Mouse (Mus musculus): ENCODE results near the gene Rab36. TPM values are rescaled to one million over a fixed set of nuclear protein-coding genes. Genes with fewer than 3 reads are reported as not detected.
"Not testable (repeated sequence)": the region's sequence is repeated elsewhere in the genome, so short reads cannot be mapped to it uniquely, and the experiment has no call there.

Gene Rab36
- total RNA-seq (2021): under 1 TPM; 0.46 to 0.54 TPM
- long read RNA-seq, experiment 1, partial matches to known transcripts: 0 of 1 reads
- long read RNA-seq, experiment 1, other reads (novel, unspliced or antisense): 1 of 1 reads
- long read RNA-seq, experiment 2, partial matches to known transcripts: 0 of 1 reads
- long read RNA-seq, experiment 2, other reads (novel, unspliced or antisense): 1 of 1 reads

DNA sequence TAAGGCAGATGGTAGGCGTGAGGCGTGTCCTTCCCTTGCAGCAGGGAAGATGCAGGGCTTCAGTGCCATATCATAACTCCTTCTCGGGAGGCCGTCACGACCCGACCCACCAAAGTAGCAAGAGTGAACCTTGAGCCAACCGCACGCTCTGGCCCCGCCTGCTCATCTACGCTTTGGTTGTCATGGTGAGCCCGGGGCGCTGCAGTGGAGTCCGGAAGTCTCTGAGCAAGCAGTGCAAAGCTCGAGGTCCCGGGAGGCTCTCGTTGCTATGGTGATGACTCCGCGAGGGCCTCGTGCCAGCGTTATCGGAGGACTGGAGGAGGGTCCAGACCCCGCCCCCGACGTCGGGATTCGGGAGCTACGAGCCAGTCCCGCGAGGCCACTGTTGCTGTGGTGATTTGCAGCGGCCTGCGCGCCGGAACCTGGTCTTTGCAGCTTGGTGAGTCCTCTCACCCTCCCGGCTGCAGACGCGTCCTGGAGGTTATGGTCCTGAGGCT lies at the start of gene Rab36:
Gene Rab36 (plus strand): TSS at position 176 of the 497 bp plus-strand sequence.
- peak; percentile 88 for DNase-seq

DNA sequence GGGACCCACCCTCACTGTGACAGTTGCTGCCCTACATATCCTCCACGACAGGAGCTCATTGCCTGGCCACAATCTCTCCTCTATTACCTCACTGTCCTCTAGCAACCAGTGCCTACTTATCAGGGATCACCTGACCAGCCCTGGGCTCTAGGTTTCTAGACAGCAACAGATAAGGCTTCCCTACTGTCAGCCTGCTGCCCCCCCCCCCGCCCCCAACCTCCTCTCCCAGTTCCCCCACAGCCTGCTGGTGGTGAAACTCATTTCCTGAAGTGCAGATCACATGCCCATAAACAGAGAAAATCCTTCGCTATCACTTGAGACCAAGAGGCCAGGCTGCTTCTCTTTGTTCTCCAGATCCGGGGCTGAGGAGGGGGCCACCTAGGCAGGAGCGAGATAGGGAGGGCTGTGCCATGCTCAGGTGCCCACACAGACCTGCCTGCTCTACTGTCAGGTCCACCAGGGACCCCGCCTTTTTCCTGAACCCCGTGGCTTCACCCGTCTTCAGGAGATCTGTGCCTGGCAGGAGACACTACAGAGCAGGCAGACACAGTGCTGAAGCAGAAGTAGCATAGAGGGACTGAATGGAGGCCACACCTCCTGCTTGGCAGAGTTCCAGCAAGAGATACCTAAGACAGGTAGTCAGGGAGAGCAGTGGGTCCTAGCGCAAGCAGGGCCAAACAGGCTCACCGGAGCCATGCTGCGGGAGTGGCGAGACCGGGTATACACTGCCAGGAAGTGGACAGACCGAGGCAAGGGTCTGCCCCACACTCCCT lies 49.0 kb upstream of the Rab36 start:
- DNase-seq: no peak

DNA sequence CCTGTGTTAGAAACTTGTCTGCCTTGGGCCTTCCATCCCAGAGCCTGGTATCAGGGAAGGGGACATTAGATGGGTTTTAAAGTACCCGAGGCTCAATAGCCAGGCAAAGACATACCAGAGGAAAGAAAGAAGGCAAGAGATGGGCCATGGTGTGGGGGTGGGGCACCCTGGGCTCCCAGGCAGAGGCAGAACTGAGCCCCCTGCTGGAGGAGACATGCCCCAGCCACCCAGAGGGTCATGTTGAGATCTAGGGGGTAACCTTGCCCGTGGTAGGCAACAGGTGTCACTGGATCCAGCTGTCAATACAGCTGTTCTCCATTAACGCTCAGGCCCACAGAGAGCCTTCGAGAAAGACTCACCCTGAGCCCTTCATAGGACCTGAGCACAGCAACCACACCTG lies 47.0 kb upstream of the Rab36 start:
- no peak for DNase-seq

DNA sequence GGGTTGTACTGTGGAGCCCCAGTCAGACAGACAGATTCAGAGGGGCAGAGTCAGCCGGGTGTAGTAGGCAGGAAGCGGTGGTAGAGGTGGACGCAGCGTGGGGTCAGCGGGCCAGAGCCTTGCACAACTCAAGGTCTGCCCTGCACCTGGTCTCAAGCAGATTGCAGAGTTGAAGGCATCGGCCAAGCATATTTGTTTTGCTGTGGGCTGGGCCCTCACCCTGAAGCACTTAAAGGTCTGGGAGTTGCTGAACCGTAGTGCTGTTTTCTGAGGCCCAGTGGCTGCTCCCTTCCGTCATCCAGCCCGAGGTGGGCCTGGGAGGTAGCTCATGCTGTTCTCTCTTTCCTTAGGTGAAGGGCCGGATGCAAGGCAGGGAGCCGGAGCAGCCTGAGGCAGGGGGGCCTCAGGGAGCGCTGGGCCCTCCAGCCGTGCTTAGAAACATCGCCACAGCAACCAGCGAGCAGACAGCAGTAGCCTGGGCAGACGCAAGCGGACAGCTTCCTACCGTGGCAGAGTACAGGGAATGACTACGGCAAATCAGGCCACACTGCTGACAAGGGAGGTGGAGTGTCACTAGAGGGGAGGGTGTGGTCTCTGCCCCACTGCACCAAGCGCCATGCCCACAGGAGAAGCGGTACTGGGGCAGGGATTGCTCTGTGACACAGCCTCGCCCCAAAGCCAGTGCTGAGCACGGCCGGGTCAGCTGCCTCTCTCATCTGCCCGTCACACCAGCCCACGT lies 46.1 kb upstream of the Rab36 start:
- DNase-seq: no peak

DNA sequence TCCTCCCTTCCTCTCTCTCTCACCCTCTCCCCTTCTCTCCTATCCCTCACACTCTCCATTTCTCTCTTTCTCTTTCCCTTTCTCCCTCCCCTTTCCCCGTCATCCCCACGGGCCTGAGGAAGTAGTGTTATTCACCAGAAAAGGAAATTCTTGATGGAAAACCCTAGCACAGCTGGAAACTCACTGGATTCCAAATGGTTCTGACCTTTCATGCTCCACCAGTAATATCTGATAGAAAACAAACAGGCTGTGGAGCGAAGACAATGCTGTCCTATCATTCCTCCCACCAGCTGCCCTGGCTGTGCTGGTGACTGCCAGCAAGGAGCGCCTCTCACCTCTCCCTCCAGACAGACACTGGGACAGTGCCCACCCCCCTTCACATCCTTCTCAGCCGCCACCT lies 42.0 kb upstream of the Rab36 start:
- DNase-seq: no peak

DNA sequence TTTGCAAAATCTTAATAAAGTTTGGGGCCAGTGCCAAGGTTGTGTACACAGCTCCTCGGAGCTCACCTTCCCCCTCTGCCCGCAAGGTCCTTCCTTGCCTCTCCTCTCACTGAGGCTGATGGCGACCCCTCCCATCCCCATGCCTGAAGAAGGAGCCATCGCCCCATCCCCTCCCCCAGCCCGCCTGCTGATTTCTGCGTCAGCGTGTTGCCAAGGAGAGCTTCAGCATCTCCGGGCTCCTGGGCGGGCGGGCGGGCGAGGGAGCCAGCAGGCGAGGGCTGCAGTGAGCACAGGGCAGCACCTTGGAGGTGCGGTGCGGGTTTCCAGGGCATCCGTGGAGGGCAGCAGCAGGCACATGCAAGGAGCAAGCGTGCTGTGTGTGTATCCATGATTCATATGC lies 41.5 kb upstream of the Rab36 start:
- DNase-seq: no peak

DNA sequence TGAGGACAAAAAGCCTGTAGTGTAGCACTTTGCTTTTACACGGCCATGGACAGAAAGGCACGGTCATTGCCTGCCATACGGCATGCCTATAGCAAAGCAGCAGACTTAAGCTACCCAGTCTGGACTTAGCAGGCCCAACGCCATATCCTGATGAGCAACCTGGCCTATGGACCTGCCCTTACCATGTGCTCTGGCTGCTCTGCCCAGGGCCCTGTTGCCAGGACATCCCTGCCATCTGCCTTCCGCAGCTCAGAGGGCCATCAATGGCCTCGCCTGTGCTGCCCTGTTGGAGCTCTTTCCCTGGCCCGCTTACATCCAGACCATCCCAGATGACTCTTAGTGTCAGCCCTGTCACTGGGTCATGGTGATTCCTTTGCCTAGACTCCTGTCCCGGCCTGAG lies 35.5 kb upstream of the Rab36 start:
- no peak for DNase-seq

DNA sequence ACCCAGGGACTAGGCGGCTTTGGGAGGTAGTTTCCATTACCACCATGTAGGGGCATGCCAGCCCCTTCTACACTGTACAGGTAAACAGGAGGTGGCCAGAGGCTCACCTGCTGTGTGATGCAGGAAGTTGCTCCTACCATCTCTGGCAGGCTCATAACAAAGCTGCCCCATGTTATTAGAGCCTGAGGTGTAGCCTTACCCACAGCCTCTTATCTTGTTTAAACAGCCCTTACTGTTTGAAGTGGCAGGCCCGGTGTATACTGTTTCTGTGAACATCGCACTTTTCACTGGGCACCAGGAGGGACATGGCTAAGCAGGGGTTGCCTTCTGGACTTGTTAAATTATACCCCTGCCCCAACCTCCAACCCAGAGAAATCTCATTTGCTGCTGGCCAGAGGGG lies 32.8 kb upstream of the Rab36 start:
- no peak for DNase-seq

DNA sequence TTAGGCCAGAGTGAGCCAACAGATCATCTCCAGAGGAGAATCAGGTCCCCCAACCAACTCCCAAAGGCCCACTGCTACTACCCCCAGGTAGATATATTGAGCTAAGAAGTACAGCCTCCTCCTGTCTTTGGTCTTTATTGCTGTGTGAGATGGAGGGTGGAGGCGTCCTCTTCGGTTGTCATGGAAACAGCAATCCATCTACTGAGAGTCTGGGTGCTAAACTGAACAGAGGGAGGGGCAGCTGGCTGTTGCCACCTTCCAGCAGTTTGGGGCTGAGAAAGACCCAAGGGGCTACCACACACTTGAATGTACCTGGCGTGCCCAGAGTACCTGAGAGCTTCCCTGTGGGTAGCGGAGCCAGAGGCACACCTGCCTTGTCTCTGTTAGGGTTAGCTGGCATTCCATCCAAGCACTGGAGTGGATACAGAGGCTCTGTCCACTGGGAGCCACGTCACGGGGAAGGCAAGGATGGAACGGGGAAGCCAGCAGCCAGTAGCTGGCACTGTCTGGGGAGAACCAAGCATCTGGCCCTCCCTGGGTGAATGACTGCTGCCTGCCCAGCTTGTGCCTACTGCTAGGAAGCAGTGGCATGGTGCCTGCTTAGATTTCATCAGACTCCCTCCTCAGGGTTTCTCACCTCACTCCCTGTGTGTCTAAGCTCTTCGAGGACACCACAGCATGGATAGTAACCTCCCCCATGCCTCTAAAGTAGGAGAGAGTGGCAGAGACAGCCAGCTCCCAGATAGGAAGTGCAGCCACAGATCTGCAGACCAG lies 29.8 kb upstream of the Rab36 start:
- DNase-seq: no peak

DNA sequence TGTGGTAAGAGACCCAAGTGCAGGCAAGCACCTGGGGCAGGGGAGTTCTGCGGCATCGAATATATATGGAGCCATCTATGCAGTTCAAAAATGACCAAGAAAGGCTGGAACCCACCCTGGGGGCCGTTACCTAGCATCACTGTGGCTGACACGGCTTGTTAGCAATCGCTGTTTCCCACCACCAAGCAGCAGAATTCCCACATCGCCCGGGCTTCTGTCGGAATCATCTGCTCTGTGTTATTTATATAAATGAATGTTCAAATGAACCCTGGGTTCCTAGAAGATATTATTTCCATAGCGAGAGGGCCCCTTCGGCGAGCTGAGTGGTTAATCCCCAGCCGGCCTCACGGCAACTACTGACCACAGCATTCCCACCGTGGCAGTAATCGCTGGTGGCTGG lies 26.2 kb upstream of the Rab36 start:
- no peak for DNase-seq

DNA sequence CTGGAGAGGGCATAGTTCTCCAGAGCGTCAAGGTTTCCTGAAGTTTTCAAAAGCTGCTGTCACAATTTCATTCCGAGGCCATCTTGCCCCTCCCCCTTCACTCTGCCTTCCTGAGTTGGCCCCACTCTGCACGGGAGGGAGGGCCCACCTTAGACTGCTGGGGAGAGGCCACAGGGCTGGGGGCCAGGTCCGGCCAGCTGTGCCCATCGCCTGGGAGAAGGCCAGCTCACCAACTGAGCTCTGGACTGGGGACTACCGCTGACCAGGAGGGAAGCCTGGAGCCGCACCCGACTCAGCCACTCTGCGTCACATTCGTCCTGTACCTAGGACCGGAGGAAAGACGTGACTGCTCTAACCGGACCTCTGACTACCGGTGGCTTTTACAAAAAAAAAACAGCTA lies 21.4 kb upstream of the Rab36 start:
- DNase-seq: no peak

DNA sequence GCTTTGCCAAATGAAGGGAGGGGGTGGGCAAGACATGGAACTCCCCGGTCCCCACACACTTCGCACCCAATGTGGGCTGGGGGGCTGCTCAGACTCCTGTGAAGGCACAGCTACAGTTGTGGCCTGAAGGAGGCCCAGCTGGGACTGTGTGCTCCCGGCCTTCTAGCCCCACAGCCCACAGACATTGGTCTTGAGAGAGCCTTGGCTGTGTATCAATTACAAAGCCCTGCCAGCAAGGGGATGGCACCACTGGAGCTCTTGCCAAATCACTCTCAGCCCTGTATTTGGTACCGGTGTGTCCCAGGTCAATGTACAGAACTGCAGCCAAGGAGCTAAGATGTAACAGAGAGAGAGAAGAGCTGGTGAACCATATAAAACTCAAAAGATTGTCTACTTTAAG lies 20.4 kb upstream of the Rab36 start:
- DNase-seq: no peak

DNA sequence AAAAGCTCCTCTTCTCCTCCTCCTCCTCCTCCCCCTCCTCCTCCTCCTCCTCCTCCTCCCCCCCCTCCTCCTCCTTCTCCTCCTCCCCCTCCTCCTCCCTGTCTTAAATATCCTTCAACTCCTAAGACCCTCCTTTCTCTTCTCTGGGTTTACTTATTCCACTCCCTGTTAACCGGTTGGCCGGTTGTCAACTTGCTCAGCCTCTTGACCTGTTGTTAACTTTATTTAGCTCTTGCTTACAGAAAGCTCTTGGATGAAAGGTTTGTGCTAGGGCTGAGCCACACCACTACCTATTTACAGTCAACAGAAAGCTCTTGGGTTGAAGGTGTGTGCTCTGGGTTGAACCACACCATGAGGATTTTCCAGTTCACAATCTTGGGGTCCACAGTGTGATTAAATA lies 16.6 kb upstream of the Rab36 start:
- no peak for DNase-seq

DNA sequence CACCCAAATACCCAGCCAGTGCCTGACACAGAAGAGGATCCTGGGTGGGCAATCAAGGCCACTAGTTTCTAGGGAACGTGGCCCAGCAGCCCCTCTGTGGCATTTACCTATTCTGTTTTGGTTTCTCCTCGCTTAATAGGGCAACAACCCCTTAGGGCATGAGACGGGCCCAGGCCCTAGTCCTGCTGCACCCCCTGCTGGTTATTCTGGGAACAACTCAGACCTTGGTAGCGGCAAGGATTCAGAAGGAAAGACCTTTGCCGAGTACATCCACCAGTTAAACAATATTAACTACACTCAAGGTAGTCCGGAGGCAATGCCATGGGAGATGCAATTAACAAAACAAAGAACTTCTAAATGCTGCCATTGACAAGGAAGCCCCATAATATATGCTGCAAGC lies 15.7 kb upstream of the Rab36 start:
- peak; percentile 20 for DNase-seq

DNA sequence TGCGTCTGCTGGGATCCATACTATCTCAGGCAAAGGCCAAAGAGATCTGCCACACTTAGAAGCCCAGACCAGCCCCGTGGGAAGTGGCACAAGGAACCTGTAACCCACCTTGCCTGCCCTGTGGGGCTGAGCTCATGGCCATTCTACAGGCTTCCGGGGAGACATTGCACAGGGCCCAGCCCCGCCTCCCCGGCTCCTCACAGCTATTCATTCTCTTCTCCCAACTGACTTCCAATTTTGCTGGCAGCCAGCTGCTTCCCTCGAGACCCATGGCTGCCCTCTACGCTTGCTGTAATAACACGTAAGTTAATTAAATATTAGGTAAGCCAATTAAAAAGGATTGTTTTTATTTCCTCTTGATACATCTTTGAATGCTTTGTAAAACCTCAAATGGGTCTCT lies 10.4 kb upstream of the Rab36 start:
- no peak for DNase-seq

DNA sequence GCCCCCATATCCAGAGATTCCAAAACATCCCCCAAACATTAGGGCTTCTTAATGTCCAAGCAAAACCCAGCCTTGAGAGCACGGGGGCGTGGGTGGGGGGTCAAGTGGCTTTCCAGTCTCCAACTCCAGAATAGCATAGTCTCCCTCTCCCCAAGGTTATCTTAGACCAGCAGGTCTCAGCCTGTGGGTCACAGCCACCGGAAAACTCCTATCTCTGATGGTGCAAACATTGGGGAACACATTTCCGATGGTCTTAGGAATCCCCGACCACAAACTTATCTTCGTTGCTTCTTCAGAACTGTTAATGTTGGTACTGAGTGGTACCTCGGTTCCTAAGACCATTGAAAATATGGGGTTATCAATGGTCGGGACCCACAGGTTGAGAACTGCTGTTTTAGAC lies 8.1 kb upstream of the Rab36 start:
- no peak for DNase-seq

DNA sequence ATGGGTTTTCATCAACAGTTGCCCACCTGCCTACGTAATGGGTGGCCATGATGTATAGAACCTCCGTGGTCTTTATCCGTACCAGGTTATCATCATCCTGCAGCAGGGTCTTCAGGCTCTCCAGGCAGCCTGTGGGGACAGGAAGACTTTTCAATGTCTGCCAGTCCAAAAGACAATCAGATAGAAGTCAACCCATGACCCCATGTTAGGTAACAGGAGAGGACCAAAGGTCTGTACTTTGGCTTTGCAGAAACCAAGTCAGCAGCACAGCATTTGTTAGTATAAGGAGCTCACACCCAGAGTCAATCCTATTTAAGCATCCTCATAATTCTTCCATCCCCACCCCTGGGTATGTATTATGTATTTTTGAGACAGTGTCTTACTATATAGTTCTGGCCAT lies 7.2 kb upstream of the Rab36 start:
- no peak for DNase-seq

DNA sequence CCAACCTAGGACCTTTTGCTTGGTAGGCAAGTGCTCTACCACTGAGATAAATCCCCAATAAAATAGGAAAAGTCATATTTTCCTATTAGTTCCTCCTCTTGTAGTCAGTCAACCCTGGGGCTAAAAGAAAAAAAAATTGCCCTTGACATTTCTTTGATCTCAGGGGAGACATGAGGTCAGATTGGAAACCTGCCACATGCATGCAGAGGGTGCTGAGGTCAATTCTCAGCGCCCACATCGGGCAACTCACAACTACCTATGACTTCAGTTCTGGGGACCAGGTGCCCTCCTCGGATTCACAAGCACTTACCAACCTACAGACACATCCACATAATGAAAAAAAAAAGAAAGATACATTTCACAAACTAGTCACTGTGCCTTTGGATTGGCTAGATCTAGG lies 6.6 kb upstream of the Rab36 start:
- no peak for DNase-seq

DNA sequence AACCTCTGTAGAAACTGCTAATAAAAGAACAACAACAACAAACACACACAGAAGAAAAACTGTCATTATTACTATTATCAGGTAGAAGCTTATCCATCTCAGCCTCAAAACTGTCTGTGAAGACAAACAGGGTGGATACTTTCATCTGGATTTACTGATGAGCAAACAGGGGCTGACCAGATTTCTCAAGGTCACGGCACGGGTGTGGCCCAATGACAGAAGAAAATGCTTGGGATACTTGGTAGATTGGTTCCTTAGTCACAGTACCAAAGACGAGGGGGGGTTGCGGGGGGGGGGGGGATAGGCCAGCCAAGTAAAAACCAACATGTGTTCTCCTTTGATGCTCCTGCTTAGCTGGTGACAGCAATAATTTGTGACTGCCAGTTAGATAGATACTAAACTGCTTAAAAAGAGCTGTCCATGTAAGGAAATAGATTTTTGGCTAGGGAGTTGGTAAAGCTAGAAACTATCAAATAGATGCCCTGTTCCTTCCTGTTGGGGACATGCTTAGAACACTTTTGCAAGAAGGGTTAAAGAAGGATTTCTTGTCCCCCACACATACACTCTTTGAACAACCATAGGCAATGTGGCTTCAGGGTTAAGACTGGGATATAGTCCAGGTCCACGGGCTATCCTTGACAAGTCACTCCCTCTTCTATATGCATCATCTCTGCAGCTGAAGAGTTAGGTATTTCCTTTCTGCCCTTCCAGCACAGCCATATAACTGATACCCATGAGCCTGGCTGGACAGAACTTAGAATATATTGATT lies 5.3 kb upstream of the Rab36 start:
- no peak for DNase-seq

DNA sequence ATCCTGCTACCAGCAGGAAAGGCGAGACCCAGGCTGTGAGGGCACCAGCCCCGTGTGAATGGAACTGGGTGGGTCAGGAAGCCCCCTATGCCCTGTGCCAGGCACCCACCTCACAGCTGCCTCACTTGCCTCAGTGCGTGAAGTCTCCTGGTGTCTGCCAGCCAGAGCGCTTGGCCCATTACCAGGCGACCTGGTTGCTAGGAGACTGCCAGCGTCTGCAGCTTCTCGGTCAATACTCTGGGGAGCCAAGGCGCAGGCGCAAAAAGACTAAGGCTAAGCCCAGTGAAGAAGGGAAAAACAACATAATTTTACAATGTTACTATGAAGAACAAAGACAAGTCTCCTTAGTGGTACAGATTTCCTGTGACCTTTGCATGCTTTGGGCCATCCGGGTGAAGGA lies 4.5 kb upstream of the Rab36 start, which contains the start of gene Rsph14:
Gene Rsph14 (minus strand): TSS at position 192 of the 400 bp plus-strand sequence.
- peak; percentile 54 for DNase-seq

DNA sequence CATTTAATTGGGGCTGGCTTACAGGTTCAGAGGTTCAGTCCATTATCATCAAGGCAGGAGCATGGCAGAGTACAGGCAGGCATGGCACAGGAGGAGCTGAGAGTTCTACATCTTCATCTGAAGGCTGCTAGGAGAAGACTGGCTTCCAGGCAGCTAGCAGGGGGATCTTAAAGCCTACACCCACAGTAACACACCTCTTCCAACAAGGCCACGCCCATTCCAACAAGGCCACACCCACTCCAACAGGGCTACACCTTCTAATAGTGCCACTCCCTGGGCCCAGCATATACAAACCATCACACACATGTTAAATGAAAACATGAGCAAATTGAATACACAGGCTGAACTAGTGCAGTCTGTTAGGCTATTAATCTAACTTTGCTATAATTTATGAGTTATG lies 5.2 kb downstream of the Rab36 start:
- DNase-seq: not testable (repeated sequence)

DNA sequence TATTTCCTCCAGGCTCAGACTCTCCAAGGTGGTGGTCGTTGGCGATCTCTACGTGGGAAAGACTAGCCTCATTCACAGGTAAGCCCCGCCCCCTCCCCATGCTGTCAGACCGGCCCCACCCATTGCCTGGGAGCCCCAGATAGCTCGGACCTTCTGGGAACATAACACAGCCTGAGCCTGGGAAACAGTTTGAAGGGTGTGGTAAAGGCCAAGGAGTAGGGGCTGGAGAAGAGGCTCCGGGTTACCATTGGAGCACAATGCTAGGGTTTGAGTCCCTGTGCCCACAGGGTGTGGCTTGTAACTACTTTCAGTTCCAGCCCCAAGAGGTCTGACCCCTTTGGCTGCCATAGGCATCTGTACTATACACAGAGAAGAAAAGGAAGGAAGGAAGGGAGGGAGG lies 7.6 kb downstream of the Rab36 start:
- no peak for DNase-seq
